Mouse (Mus musculus) forebrain, embryonic 14.5 days (tissue): ENCODE measurements around the gene Pou3f3. TPM values are rescaled to one million over a fixed set of nuclear protein-coding genes. Genes with fewer than 3 reads are reported as not detected.
A peak's percentile ranks its signal among the peaks of the same experiment; 100 is the strongest.

ENCODE experiments used
- ATAC-seq: fragments of 200-750 bp; cut with Nextera tagmentation; 2 replicates; pipeline ENCODE4 v1.8.0; 2017; ENCODE audit warnings: mild to moderate bottlenecking, moderate library complexity
- DNase-seq: peaks from one replicate; pipeline ENCODE4 v3.0.0-alpha.2; 2015; ENCODE audit warnings: low spot score
- H3K27ac ChIP-seq: fragments of 300-500 bp; sonication (generic); 2 replicates; pipeline ENCODE4 v1.5.1; 2014; ENCODE audit warnings: low read depth, mild to moderate bottlenecking, control low read depth, low read length, moderate library complexity
- H3K27me3 ChIP-seq: fragments of 300-500 bp; sonication (generic); replicated peaks from 2 replicates; pipeline ENCODE4 v1.6.1; 2014; ENCODE audit warnings: low read length, control low read depth, mixed read lengths; ENCODE audit not compliant: control insufficient read depth, insufficient read depth
- H3K36me3 ChIP-seq: fragments of 300-500 bp; sonication (generic); 2 replicates; pipeline ENCODE4 v1.6.1; 2014; ENCODE audit warnings: low read length, control low read depth; ENCODE audit not compliant: control insufficient read depth, insufficient read depth
- H3K4me1 ChIP-seq: fragments of 300-500 bp; sonication (generic); 2 replicates; pipeline ENCODE4 v1.6.1; 2014; ENCODE audit warnings: antibody characterized with exemption, low read length, control low read depth; ENCODE audit not compliant: control insufficient read depth, insufficient read depth
- H3K4me2 ChIP-seq: fragments of 300-500 bp; sonication (generic); 2 replicates; pipeline ENCODE4 v1.6.1; 2014; ENCODE audit warnings: mild to moderate bottlenecking, control low read depth, low read length
- H3K4me3 ChIP-seq: fragments of 300-500 bp; sonication (generic); 2 replicates; pipeline ENCODE4 v1.5.1; 2014; ENCODE audit warnings: low read depth, low read length, control low read depth
- H3K9ac ChIP-seq: fragments of 300-500 bp; sonication (generic); 2 replicates; pipeline ENCODE4 v1.6.1; 2014; ENCODE audit warnings: mild to moderate bottlenecking, low read length, control low read depth, moderate library complexity
- H3K9me3 ChIP-seq: fragments of 300-500 bp; sonication (generic); replicated peaks from 2 replicates; pipeline ENCODE4 v1.6.1; 2016; ENCODE audit warnings: low read length, control low read depth, mixed read lengths; ENCODE audit not compliant: control insufficient read depth
- WGBS: fragments of 180-500 bp; shearing (Covaris S2); extraction: QIAGEN DNeasy Blood & Tissue Kit; methylation state at CpG from one replicate; pipeline ENCODE4 v1.1.7; 2014; 5-methylcytosine and 5-hydroxymethylcytosine counted together
- polyA plus RNA-seq: library from polyadenylated mRNA; unstranded; fragments of >200 nt; fragmentation: Nextera tagmentation; extraction: Ambion mirVana; gene quantifications from 2 replicates; pipeline ENCODE4 v1.2.1, GENCODE M21; 2014

The Pou3f3 gene
- polyA plus RNA-seq, 1 experiment from 2014 or later: 28.9 TPM

DNA sequence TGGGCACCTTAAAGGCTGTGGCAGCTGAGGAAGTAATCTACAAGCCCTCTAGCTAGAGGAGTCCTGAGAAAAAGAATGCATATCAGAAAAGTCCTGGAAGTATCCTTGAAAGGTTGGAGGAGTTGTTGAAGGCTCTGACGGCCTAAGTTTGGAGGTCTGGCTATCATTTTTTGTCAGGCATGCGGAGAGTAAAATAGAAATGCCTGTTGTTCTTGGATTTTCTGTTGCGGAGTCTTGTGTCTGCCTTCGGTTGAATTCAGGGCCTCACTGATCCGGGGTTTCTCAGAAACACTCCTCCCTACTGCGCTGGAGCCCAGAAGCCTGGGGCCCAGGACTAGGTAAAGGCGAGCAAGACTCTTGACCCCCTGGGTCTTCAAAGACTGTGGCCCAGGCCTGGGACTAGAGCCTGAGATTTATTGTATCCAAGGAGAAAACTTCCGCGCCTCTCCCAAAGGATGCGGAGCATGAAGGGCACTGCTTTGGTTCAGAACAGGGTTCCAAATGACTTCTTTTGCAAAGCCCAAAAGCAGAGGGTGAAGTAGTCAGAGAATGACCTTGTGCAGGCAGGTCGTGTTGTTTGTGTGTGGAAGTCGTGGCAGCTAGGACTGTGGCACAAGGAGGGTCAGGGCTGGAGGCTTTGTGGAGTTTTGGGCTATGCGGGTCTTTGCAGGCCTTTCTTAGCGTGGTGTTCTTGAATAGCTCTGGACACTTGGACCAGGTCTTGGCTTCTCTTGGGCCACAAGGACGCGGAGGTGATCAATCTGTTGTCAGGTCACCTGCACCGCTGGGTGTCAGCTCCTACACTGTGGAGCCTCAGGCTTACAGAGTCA lies 9.6 kb downstream of the Pou3f3 start:
- Histone ChIP-seq H3K4me3 (peak overlapping the region; percentile 34), H3K36me3 (peaks cover 13% of the 10 kb centered on the region), H3K27me3 (no peaks in the 10 kb centered on the region), H3K9ac (peak overlapping the region; percentile 81), H3K9me3 (no peaks in the 10 kb centered on the region), H3K4me2 (peak overlapping the region; percentile 87), H3K27ac (peak overlapping the region; percentile 93), H3K4me1 (peaks cover 48% of the 10 kb centered on the region)
- no peak for ATAC-seq
- 9% methylated on average over 17 of the region's 17 CpGs for WGBS
- DNase-seq: peak; percentile 52

DNA sequence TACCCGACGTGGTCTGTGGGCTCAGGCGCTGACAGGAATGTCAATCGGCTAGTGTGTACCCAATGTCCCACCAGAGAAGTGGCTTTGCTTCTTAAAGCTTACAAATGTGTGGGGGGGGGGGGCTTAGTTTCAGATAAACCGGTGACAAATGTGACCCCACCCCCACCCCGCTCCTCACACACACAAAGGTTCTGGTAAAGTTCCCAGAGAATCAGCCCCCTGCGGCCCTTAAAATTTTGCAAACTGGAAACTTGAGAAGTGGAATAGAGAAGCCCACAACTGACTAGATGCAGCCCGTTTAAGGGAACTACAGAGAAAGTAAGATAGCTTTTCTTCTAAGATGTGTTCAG lies 10.2 kb downstream of the Pou3f3 start:
- Histone ChIP-seq H3K4me1 (peaks cover 48% of the 10 kb centered on the region), H3K27ac (peak overlapping the region; percentile 93), H3K27me3 (no peaks in the 10 kb centered on the region), H3K9me3 (no peaks in the 10 kb centered on the region), H3K4me2 (peak overlapping the region; percentile 87), H3K4me3 (peak overlapping the region; percentile 34), H3K36me3 (peaks cover 12% of the 10 kb centered on the region), H3K9ac (peak overlapping the region; percentile 81)
- no peak for ATAC-seq
- 4% methylated on average over 8 of the region's 8 CpGs for WGBS
- peak; percentile 60 for DNase-seq

DNA sequence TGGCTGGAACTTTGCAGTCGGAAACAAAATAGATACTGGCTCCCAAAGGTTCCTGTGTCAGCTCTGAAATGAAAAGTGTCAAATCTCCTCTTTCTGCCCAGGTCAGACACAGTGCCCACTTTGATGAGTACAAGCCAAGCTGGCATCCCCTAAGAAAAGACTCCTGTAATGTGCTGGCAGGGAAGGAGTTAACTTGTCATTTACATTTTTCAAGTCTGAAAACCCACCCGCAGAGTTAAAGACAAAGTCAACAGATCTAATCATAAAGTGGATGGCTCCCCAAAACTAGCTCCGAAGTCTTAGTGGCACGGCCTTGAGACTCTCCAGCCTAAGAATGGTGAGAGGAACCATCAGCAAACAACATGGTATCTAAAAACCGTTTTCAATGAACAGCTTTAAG lies 11.6 kb downstream of the Pou3f3 start:
- peak overlapping the region; percentile 55 for H3K27ac ChIP-seq
- no peaks in the 10 kb centered on the region for H3K9me3 ChIP-seq
- ATAC-seq (no peak), DNase-seq (peak; percentile 57)
- H3K36me3 ChIP-seq: peaks cover 10% of the 10 kb centered on the region
- H3K4me2 ChIP-seq: peak overlapping the region; percentile 87
- H3K9ac ChIP-seq: peak overlapping the region; percentile 95
- H3K27me3 ChIP-seq: no peaks in the 10 kb centered on the region
- H3K4me1 ChIP-seq: peaks cover 51% of the 10 kb centered on the region
- 4% methylated on average over 5 of the region's 5 CpGs for WGBS
- peak overlapping the region; percentile 60 for H3K4me3 ChIP-seq

DNA sequence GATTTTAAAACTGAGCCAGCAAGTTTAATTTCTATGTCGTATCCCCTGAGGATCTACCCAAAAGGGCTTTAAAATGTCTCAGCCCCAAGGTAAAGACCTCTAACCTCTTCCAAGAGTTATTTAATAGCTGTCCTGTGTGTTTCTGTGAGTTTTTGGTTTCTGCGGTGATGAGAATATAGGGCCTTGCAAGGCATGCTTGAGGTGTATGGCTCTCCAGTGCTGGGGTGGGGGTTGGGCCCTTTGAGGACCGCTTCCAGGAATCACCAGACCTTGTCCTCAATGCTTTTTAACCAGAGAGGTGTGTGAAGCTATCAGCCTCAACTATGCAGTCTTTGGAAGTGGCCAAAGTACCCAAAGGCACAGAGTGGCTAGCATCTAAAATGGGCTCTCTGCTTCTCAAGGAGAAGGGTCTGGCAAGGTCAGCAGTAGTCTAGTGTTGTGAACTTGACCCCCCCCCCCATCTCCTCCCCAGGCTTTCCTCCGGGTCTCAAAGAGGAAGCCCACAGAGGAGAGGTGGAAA lies 12.1 kb downstream of the Pou3f3 start:
- H3K9me3 ChIP-seq: no peaks in the 10 kb centered on the region
- peaks cover 10% of the 10 kb centered on the region for H3K36me3 ChIP-seq
- no peaks in the 10 kb centered on the region for H3K27me3 ChIP-seq
- peak overlapping the region; percentile 60 for H3K4me3 ChIP-seq
- ATAC-seq: no peak
- peak; percentile 33 for DNase-seq
- H3K4me1 ChIP-seq: peaks cover 51% of the 10 kb centered on the region
- peak overlapping the region; percentile 78 for H3K27ac ChIP-seq
- H3K9ac ChIP-seq: peak overlapping the region; percentile 95
- WGBS: 5% methylated on average over 4 of the region's 4 CpGs
- H3K4me2 ChIP-seq: peak overlapping the region; percentile 87

DNA sequence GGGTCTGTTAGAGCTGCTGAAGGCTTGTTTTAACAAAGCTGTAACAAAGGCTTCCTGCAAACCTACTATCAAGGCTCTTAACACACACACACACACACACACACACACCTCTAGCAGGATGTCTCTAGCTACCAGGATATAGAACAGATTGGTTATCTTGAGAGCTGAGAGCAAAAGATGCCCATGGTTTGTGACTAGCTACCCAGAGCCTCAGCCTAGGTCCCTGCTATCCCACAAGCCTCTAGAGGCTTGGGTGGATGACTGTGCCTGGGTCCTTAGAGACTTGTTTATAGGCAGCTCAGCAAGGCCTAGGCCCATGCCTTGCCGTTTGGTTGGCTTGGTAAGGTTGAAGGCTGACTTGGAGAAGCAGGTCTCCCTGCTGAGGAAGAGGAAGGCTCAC lies 13.5 kb downstream of the Pou3f3 start:
- H3K4me2 ChIP-seq: peak overlapping the region; percentile 87
- H3K4me1 ChIP-seq: peaks cover 41% of the 10 kb centered on the region
- 4% methylated on average over 1 of the region's 1 CpGs for WGBS
- H3K9me3 ChIP-seq: no peaks in the 10 kb centered on the region
- H3K4me3 ChIP-seq: peak overlapping the region; percentile 60
- H3K27ac ChIP-seq: peak overlapping the region; percentile 78
- DNase-seq (no peak), ATAC-seq (no peak)
- H3K27me3 ChIP-seq: no peaks in the 10 kb centered on the region
- H3K36me3 ChIP-seq: peaks cover 7% of the 10 kb centered on the region
- H3K9ac ChIP-seq: peak overlapping the region; percentile 95

DNA sequence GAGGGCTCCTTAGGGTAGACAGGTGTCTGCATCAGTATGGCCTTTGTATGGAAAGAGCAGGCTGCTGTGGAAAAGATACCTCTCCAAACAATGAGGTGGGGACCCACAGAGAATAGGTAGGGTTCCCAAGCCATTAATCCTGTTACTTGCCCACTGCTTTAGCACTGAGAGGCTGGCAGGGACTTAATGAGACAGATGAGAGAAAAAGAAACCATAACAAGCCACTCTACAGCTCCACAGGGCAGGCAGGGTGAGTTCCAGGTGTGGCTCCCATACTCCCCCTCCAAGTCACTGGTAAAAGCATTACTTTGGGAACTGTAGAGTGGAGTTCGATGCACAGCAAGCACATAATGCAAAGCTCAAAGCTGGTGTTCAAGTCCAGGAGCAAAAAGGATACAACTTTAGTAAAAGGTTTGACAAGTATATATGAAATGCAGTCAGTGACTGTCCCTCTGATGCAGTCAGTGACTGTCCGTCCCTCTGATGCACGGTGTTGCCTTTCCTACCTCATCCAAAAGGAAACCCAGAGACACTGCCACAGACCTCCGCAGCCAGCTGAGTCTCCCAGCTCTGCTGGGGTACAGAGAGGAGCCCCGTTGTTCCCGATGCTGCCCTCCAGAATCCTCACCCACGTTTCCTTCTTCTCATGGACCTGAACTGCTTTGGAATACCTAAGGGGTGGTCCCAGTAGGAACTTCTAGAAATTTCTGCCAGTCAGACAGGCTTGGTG lies 14.0 kb downstream of the Pou3f3 start:
- Histone ChIP-seq H3K4me1 (peaks cover 37% of the 10 kb centered on the region), H3K27ac (peak overlapping the region; percentile 78), H3K4me2 (peak overlapping the region; percentile 87), H3K4me3 (peak overlapping the region; percentile 60), H3K9me3 (no peaks in the 10 kb centered on the region), H3K36me3 (peaks cover 7% of the 10 kb centered on the region), H3K27me3 (no peaks in the 10 kb centered on the region), H3K9ac (peak overlapping the region; percentile 95)
- peak; percentile 35 for DNase-seq
- 7% methylated on average over 7 of the region's 7 CpGs for WGBS
- ATAC-seq: no peak

DNA sequence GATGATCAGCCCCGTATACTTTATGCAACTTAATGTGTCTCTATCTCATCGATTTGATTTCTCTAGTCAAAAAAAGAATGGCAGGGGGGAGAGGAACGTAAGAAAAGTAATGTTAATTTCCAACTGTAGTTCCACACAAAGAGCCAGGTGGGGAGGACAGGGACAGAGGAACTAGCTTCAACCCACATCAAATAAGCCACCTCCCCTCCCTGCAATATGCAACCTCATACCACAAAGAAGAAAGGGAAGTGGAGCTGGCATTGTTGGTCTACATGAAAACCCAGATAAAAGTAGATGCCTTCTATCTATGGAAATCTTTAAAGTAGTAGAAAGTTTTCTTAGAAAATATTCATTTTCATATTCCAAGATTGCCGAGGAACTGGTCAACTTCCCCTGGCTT lies 14.7 kb downstream of the Pou3f3 start:
- H3K27me3 ChIP-seq: no peaks in the 10 kb centered on the region
- ATAC-seq (no peak), DNase-seq (no peak)
- 15% methylated on average over 4 of the region's 4 CpGs for WGBS
- peak overlapping the region; percentile 95 for H3K9ac ChIP-seq
- no peaks in the 10 kb centered on the region for H3K9me3 ChIP-seq
- H3K4me3 ChIP-seq: peak overlapping the region; percentile 60
- peak overlapping the region; percentile 87 for H3K4me2 ChIP-seq
- peaks cover 6% of the 10 kb centered on the region for H3K36me3 ChIP-seq
- H3K27ac ChIP-seq: peak overlapping the region; percentile 78
- peaks cover 31% of the 10 kb centered on the region for H3K4me1 ChIP-seq

DNA sequence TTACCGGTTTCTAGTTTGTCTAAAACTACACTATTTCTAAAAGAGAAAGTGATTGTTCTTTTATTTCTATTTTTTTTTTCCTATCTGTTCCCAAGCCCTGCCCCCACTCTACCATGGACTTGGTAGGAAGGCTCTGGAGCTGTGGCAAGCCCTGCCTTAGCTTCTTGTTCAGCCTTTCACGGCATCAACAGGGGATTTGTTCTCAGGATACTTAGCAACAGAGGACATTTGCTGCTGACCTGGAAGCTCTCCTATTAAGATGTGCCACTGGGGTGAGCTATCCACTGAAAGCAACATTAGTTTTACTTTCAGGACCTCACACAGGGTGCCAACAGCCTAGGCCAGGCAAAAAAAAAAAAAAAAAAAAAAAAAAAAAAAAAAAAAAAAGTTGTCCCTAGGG lies 15.4 kb downstream of the Pou3f3 start:
- ATAC-seq (no peak), DNase-seq (peak; percentile 55)
- Histone ChIP-seq H3K4me3 (peak overlapping the region; percentile 60), H3K36me3 (0 out of 2 replicates have a peak, but pooled peaks cover 3% of the 10 kb centered on the region), H3K4me1 (peaks cover 25% of the 10 kb centered on the region), H3K27ac (no peak overlapping the region; the same call in 1 of the 2 replicates), H3K4me2 (peak overlapping the region; percentile 87), H3K9ac (peak overlapping the region; percentile 95), H3K27me3 (no peaks in the 10 kb centered on the region), H3K9me3 (no peaks in the 10 kb centered on the region)
- WGBS: 0% methylated on average over 2 of the region's 2 CpGs
